Mouse (Mus musculus) T-cell, adult 2 months (primary cell): Measurements from ENCODE around the gene Krtap8-1.

ENCODE experiments used
- DNase-seq: peaks from one replicate; pipeline ENCODE4 v3.0.0; 2022; ENCODE audit warnings: low spot score

The Krtap8-1 gene

DNA sequence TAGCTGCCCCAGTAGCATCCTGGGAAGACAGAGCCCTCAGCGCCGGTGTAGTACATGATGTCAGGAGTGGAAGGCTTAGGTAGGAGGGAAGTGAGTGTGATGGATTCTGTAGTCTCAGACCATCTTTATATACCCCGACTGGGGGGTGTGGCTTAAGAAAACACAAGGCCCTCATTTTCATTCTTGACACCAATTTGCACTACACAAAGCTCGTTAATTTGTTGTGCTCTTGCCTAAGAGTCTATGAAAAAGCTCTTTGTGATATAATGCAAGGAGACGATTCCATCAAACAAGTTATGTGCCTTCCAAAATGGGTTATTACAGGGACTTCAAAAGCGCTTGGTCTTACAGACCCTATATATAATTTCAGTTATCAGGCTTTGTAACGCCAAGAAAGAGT is at the start of gene Krtap8-1:
Gene Krtap8-1 (minus strand): TSS at position 101 of the 400 bp plus-strand sequence.
- no peak for DNase-seq

- no peak for DNase-seq
Measured at GRCm38 (mm10) chr16:89537349-89537748, 49.6 kb upstream of the Krtap8-1 start.

- DNase-seq: no peak
Measured at GRCm38 (mm10) chr16:89530547-89530946, 42.8 kb upstream of the Krtap8-1 start.

- DNase-seq: no peak
Measured at GRCm38 (mm10) chr16:89529846-89530245, 42.1 kb upstream of the Krtap8-1 start.

DNA sequence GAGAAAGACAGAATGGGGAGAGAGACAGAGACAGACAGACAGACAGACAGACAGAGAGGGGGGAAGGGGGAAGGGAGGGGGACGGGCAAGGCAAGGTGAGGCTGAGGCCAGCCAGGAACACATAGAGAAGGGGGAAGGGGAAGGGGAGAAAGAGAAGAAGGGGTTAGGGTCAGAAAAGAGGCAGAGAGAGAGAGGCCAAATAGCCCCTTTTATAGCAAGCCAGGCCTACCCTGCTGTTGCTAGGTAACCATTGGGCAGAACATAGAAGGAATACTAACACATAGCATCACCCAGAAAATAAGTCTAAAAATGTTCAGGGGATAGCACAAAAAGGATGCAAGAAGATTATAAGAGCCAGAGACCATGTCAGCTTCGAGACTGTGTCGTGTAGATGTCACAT is 40.6 kb upstream of the Krtap8-1 start:
- no peak for DNase-seq

GRCm38 (mm10) chr16:89520996-89521395 is 33.2 kb upstream of the Krtap8-1 start:
- no peak for DNase-seq

DNA sequence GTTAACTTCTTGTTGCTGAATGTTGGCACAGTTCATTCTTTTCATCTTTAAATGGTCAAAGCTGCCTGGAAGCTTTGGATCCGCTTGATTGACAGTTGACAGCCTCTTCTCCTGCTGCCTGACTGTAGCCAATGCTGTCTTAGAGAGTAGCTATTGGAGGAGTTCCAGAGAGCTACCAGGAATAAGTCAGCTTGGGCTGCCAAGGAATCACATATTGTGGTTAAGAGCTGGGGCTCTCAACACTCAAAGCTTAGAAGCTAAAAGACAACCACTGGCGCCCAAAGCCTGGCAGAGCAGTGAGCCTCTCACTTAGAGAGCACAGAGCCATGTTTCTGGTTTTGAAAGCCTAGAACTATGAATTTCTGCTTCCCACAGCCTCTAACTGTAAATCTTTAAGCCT is 32.8 kb upstream of the Krtap8-1 start:
- no peak for DNase-seq

GRCm38 (mm10) chr16:89520091-89520490 is 32.3 kb upstream of the Krtap8-1 start:
- DNase-seq: no peak

DNA sequence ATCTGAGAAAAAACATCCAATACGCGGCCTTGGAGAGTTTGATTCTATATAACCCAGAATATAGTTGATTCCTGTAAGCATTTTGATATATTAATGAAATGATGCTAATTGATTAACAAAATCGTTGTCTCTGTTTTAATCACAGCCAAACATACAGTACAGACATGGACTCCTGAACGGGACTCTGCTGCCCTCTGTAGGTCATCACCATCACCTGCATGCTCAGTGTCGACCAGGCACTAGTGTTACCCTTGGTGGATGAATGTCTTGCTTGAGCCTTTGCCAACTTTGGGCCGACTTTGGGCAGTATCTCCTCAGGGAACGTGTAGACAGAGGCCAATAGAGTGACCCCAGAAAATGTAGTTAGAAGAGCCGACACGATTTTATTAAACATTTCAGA is 29.9 kb upstream of the Krtap8-1 start:
- no peak for DNase-seq

DNA sequence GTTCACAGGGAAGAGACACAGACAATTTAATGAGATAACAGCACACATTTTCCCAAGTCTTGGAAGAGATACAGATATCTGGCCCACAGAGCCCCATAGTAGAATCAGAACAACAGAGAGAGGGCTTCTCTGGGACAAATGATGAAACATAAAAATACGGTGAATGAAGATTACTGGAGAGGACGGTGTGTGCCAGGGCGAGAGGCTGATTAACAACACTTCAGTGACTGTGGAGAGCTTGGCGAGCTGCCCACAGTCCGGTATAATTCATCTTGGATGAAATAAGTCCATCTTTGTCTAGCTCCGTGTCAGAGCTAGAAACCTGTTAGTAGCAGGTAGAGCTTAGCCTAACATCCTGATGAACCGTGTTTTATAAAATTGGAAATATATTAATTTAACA is 25.7 kb upstream of the Krtap8-1 start:
- no peak for DNase-seq

GRCm38 (mm10) chr16:89508223-89508622 is 20.5 kb upstream of the Krtap8-1 start, which contains the start of gene Krtap7-1:
TSS of gene Krtap7-1 (minus strand) at chr16:89508323.
- no peak for DNase-seq

DNA sequence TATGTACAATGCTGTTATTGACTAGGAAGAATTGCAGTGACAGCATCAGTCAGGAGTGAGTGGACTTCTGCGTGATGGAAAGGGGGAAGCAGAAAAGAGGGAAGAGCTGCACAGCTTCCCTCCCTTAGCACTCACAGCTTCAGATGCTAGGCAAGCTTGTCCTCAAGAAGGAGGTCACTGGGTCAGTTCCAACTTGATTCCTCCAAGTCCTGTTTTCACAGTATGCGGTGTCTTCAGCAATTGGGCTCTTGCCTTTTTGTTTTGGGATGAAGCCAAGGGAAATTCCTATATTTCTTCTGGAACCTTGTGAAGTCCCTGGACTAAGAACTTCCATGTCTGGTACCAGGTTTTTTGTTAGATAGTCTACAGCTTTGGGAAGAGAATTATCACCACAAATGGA is 15.8 kb upstream of the Krtap8-1 start:
- no peak for DNase-seq

DNA sequence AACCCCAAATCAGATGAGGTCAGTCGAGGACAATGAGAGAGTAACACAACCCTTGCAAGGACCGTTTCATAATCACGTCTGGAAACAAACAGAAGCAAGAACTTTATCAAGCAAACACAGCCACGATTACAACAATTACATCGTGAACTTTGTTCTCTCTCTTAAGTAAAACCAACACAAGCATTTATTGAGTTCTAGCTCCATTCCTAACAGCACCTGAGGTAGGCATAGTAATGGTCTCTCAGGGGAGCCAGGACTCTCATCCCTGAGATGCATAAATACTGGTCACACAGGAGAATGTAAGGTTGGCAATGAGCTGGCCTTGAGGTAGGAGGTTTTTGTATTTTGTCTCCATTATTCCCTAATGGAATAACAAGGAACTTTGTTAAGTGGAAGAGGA is 14.1 kb upstream of the Krtap8-1 start:
- DNase-seq: no peak

- no peak for DNase-seq
Measured at GRCm38 (mm10) chr16:89497002-89497401, 9.2 kb upstream of the Krtap8-1 start.

DNA sequence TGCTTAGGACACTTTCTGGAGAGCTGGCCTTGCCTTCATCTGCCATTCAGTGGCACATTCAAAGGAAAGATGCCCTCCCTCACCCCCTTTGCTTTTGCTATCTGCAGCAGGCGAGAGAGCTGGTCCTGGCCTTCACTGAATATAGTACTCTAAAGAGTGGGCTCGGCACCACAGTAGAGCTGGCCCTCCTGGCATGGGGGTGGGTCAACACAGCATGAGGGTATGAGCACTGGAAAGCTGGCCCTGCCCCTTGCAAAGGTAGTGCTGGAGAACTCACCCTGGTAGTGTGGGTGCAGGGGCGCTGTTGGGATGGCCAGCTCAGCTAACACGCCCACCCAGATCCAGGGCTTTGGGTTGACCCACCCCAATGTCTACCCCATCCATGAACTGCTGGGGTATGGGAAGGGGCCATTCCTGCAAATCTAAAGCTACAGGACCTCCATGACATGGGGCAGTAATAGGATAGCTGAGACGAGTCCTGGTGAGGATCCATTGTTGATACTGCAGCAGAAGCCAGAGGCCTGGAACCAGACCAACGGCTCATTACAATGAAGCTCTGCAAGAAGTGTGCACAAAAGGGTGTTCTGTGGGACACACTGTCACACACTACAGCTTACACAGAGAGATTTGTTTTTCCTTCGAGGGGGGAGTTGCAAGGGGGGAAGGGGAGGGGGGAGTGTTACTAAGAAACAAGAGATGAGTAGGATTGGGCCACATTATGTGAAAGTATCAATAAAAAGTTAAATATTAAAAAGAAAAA is 7.8 kb upstream of the Krtap8-1 start:
- no peak for DNase-seq

- DNase-seq: no peak
Measured at GRCm38 (mm10) chr16:89477679-89478314, 10.0 kb downstream of the Krtap8-1 start.

DNA sequence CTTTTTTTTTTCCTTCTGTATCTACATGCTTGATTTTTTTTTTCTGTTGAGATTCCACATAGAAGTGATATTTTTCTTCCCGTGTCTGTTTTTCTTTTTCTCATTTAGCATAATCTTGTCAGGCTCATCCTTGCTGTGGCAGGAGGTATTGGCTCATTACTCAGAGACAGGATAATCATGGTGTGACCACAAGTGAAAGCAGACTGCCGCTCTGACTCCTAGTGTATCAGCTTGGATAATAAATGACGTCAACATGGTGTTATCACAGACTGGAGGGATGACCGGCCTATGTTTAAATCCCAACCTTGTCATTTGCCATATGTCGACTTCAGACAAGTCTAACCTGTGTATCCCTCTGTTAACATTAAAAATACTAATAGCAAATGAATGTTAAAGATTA is 26.6 kb downstream of the Krtap8-1 start:
- no peak for DNase-seq
